Mouse (Mus musculus) liver, embryonic 15.5 days (tissue): ENCODE results near the gene Chil6. TPM values are rescaled to one million over a fixed set of nuclear protein-coding genes. Genes with fewer than 3 reads are reported as not detected.

Source experiments
- ATAC-seq: fragments of 200-750 bp; cut with Nextera tagmentation; 2 replicates; pipeline ENCODE4 v1.8.0; 2017; ENCODE audit warnings: moderate number of reproducible peaks, mild to moderate bottlenecking, moderate library complexity; ENCODE audit not compliant: insufficient read depth
- H3K27ac ChIP-seq: fragments of 300-500 bp; sonication (generic); replicated peaks from 2 replicates; pipeline ENCODE4 v1.5.1; 2015; ENCODE audit warnings: mild to moderate bottlenecking, inconsistent platforms
- H3K27me3 ChIP-seq: fragments of 300-500 bp; sonication (generic); 2 replicates; pipeline ENCODE4 v1.6.1; 2015; ENCODE audit warnings: mild to moderate bottlenecking, inconsistent platforms
- H3K36me3 ChIP-seq: fragments of 300-500 bp; sonication (generic); replicated peaks from 2 replicates; pipeline ENCODE4 v1.6.1; 2015; ENCODE audit warnings: moderate library complexity, mild to moderate bottlenecking, inconsistent platforms
- H3K4me1 ChIP-seq: fragments of 300-500 bp; sonication (generic); replicated peaks from 2 replicates; pipeline ENCODE4 v1.6.1; 2015; ENCODE audit warnings: inconsistent platforms
- H3K4me2 ChIP-seq: fragments of 300-500 bp; sonication (generic); 2 replicates; pipeline ENCODE4 v1.6.1; 2015; ENCODE audit warnings: moderate library complexity, mild to moderate bottlenecking, inconsistent platforms
- H3K4me3 ChIP-seq: fragments of 300-500 bp; sonication (generic); replicated peaks from 2 replicates; pipeline ENCODE4 v1.5.1; 2015; ENCODE audit warnings: mild to moderate bottlenecking, inconsistent platforms
- H3K9ac ChIP-seq: fragments of 300-500 bp; sonication (generic); 2 replicates; pipeline ENCODE4 v1.6.1; 2015; ENCODE audit warnings: moderate library complexity, mild to moderate bottlenecking, inconsistent platforms
- H3K9me3 ChIP-seq: fragments of 300-500 bp; sonication (generic); replicated peaks from 2 replicates; pipeline ENCODE4 v1.6.1; 2016; ENCODE audit warnings: inconsistent platforms
- WGBS: fragments of 180-500 bp; shearing (Covaris S2); methylation state at CpG from one replicate; pipeline ENCODE4 v1.1.7; 2015; ENCODE audit warnings: mixed read lengths; ENCODE audit not compliant: insufficient replicate concordance; 5-methylcytosine and 5-hydroxymethylcytosine counted together
- polyA plus RNA-seq: library from polyadenylated mRNA; unstranded; fragments of >200 nt; fragmentation: Nextera tagmentation; extraction: Ambion mirVana; gene quantifications from 2 replicates; pipeline ENCODE4 v1.2.1, GENCODE M21; 2015

Chil6 gene
- polyA plus RNA-seq, result not detected in 2 replicates

DNA sequence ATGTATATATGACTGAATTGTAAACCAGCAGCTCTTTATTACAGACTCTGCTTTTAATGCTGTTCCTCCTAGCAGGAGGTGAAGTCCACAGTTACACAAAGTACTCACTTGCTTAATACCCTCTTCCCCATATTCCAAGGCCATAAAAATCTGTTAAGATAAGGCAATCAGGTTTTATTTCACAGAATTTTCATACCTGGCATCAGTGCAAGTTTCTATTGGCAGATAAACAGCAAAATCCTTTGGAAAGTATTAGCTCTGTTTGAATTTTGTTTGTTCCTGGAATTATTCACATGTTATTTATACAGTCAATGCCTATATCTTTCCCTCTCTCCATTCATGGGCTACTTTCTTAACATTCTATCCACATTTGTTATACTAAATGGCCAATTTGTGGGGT is at the start of gene Chil6:
Gene Chil6, minus strand, starts transcription at position 101 of the 400 bp plus-strand sequence.
- Histone ChIP-seq H3K9me3 (no peaks in the 10 kb centered on the region), H3K4me3 (no peak within 1 kb of the TSS), H3K36me3 (no peaks in the 10 kb centered on the region), H3K4me2 (no peak within 1 kb of the TSS), H3K9ac (no peak within 1 kb of the TSS), H3K27ac (no peak within 1 kb of the TSS), H3K4me1 (no peaks in the 10 kb centered on the region), H3K27me3 (no peaks in the 10 kb centered on the region)
- ATAC-seq, result no peak

DNA sequence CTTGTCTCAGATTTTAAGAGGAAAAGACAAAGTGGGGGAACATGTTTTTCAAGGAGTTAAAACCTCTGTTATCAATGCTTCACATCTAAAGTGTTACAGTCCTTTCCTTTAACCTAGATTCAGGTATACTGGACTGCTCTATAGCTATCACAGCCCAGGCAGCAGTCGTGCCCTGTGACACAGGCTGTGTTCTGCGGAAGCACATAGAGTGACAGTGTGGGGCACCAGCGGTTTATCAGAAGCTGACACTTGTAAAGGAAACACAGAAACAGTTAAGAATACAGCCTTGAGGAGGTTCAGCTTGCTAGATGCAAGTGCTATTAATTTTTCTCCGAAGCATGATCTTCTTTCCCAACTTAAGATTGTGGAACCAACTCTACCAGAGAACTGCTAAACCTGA is 46.6 kb upstream of the Chil6 start:
- Histone ChIP-seq H3K4me2 (no peak overlapping the region), H3K36me3 (no peaks in the 10 kb centered on the region), H3K27me3 (no peaks in the 10 kb centered on the region), H3K27ac (no peak overlapping the region), H3K9me3 (no peaks in the 10 kb centered on the region), H3K4me3 (no peak overlapping the region), H3K4me1 (no peaks in the 10 kb centered on the region), H3K9ac (no peak overlapping the region)
- 24% methylated on average over 4 of the region's 4 CpGs for WGBS
- no peak for ATAC-seq

DNA sequence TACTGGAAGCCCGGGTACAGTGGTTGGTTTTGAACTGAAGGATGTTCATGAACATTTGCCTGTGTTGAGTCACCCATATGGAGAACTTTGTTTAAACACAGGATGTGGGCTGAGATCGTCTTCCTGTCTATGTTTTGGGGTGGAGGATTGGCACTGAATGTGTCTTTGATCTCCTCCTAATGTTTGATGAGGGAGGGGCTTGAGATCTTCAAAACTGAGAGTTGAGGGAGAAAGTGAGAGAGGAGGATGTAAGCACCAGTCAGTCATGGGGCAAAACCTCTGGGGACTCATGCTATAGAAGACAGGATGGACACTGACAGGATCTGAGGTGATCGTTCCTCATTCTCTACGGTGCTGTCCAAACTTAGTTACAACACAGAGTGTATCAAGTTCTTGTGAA is 43.6 kb upstream of the Chil6 start:
- Histone ChIP-seq H3K9me3 (no peaks in the 10 kb centered on the region), H3K36me3 (no peaks in the 10 kb centered on the region), H3K4me1 (no peaks in the 10 kb centered on the region), H3K4me2 (no peak overlapping the region), H3K27me3 (no peaks in the 10 kb centered on the region), H3K9ac (no peak overlapping the region), H3K4me3 (no peak overlapping the region), H3K27ac (no peak overlapping the region)
- no peak for ATAC-seq
- 29% methylated on average over 4 of the region's 4 CpGs for WGBS

DNA sequence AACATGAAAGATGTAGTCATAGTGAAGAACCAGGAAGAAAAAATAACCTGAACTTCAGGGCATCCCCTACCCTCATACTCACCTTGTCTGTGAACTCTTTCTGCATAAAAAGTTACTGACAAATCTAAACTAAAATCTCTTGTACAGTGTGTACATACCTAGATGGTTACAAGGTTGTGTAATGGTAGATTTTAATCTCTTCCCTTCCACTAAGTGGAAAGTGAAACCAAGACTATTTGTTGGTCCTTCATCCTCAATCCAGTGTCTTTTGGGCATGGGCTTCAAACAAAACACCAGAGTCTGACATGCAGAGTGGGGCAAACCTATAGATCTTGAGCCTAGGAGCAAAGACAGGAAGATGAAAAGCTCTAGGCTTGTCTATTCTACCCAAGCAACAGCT is 43.0 kb upstream of the Chil6 start:
- no peak overlapping the region for H3K9ac ChIP-seq
- no peaks in the 10 kb centered on the region for H3K9me3 ChIP-seq
- no peak overlapping the region for H3K4me3 ChIP-seq
- H3K4me1 ChIP-seq, result no peaks in the 10 kb centered on the region
- H3K4me2 ChIP-seq, result no peak overlapping the region
- no peak overlapping the region for H3K27ac ChIP-seq
- no peaks in the 10 kb centered on the region for H3K27me3 ChIP-seq
- ATAC-seq, result no peak
- no peaks in the 10 kb centered on the region for H3K36me3 ChIP-seq

DNA sequence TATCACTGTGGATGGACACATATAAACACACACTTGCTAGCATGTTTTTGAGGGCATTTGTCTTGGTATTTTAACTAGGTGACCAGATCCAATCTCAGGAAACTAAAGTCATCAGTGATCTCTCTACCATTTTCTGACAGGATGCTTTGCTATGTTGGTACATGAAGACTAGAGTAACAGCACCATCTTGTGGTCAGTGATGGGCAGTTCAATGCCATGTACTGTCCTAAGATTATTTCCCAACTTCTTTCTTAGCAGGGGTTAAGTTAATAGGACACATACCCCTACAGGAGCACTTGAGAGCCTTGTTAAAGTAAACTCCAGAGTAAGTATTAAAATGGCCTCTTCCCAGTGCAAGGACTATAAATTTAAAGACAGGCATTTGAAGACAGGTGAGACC is 42.6 kb upstream of the Chil6 start:
- Histone ChIP-seq H3K36me3 (no peaks in the 10 kb centered on the region), H3K4me3 (no peak overlapping the region), H3K9me3 (no peaks in the 10 kb centered on the region), H3K27me3 (no peaks in the 10 kb centered on the region), H3K9ac (no peak overlapping the region), H3K4me2 (no peak overlapping the region), H3K27ac (no peak overlapping the region), H3K4me1 (no peaks in the 10 kb centered on the region)
- ATAC-seq, result no peak

Other genes starting within 250 kb of the Chil6 start
- 12.1 and 24.7 TPM in 2 replicates for gene Chil3, start 238.6 kb downstream of the Chil6 start, polyA plus RNA-seq
- gene Chil4, start 186.7 kb downstream of the Chil6 start, polyA plus RNA-seq, result not detected in 2 replicates
- 3.8 and 4.3 TPM in 2 replicates for gene Dennd2d, start 76.2 kb upstream of the Chil6 start, polyA plus RNA-seq
- 32.1 TPM in 2 replicates for gene Dram2, start 141.6 kb upstream of the Chil6 start, polyA plus RNA-seq
- 29.6 and 31.1 TPM in 2 replicates for gene Cept1, start 141.6 kb upstream of the Chil6 start, polyA plus RNA-seq